Mouse (Mus musculus) erythroblast, embryonic 14.5 days (primary cell): ENCODE results near the gene Acp5. TPM values are rescaled to one million over a fixed set of nuclear protein-coding genes. Genes with fewer than 3 reads are reported as not detected.

Experiments
- H3K27me3 ChIP-seq: 2 replicates; pipeline ENCODE4 v1.6.1; 2012; ENCODE audit warnings: inconsistent platforms; ENCODE audit not compliant: control insufficient read depth
- H3K36me3 ChIP-seq: 2 replicates; pipeline ENCODE4 v1.6.1; 2012; ENCODE audit warnings: mild to moderate bottlenecking, inconsistent platforms; ENCODE audit not compliant: control insufficient read depth
- H3K4me1 ChIP-seq: 2 replicates; pipeline ENCODE4 v1.6.1; 2012; ENCODE audit warnings: inconsistent platforms; ENCODE audit not compliant: control insufficient read depth
- H3K4me3 ChIP-seq: replicated peaks from 2 replicates; pipeline ENCODE3; 2012; ENCODE audit warnings: moderate library complexity, mild to moderate bottlenecking, inconsistent platforms
- H3K9me3 ChIP-seq: 2 replicates; pipeline ENCODE4 v1.6.1; 2012; ENCODE audit warnings: low read length, inconsistent platforms, mixed read lengths; ENCODE audit not compliant: control insufficient read depth
- GATA1 ChIP-seq: IDR thresholded peaks from 2 replicates; pipeline ENCODE4 v1.6.1; 2012; ENCODE audit warnings: low read length, inconsistent platforms, mixed read lengths
- TAL1 ChIP-seq: IDR thresholded peaks from 3 replicates; pipeline ENCODE4 v1.6.1; 2012; ENCODE audit warnings: low read length, inconsistent platforms, mixed read lengths
- polyA plus RNA-seq: library from polyadenylated mRNA; stranded (reverse); fragments of >175 nt; gene quantifications from 2 replicates; pipeline ENCODE4 v1.2.3, GENCODE M21; 2012

Gene Acp5
- polyA plus RNA-seq, 1 experiment: 46.6 TPM

DNA sequence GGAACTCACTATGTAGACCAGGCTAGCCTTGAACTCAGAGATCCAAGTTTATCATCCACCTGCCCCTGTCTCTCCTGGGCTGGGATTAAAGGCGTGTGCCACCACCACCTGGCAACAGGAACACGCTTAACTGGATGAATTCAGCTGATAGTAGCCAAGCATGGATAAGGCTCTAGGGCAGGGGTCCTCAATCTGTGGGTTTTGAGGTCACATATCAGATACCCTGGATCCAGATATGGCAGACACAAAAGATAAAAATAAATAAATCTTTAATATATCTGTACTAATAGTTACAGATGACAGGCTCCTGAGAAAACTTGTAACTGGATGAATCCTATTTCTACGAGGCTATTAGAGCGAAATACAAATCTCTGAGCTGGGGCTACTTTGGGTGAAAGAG lies 19.9 kb downstream of the Acp5 start:
- no peak for TF ChIP-seq TAL1
- no peak for TF ChIP-seq GATA1
- H3K27me3 ChIP-seq: no peaks in the 10 kb centered on the region
- H3K4me1 ChIP-seq: peaks cover 35% of the 10 kb centered on the region
- H3K36me3 ChIP-seq: peaks cover 46% of the 10 kb centered on the region
- H3K4me3 ChIP-seq: peak overlapping the region; percentile 83
- no peaks in the 10 kb centered on the region for H3K9me3 ChIP-seq

- H3K4me3 ChIP-seq: no peak overlapping the region
- no peak for TF ChIP-seq GATA1
- TF ChIP-seq TAL1: no peak
- H3K36me3 ChIP-seq: peaks cover 42% of the 10 kb centered on the region
- H3K9me3 ChIP-seq: no peaks in the 10 kb centered on the region
- H3K27me3 ChIP-seq: no peaks in the 10 kb centered on the region
- H3K4me1 ChIP-seq: no peaks in the 10 kb centered on the region; the same call in 1 of the 2 replicates
These were observed 27.3 kb downstream of the Acp5 start for GRCm38 (mm10) chr9:22108194-22108593.

DNA sequence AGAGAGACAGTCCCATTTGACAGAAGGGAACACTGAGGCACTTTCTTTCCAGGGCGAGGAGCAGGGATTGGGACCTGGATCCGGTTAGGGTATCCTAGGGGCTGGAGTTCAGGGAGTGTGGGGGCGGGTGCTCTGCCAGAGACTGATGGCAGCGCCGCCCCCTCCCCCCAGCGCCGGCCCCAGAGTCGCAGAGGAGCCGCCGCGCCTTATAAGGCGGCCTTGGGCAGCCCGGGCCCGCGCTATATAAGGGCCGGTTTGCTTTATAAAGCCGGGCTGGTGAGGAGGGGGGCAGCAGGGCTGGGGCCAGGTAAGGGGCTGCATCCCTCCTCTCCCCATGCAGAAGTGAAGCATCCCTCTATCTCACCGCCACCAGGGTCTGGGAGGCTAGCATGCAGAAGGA lies 35.6 kb downstream of the Acp5 start:
- TF ChIP-seq GATA1 (no peak), TAL1 (no peak)
- Histone ChIP-seq H3K9me3 (peaks cover 2% of the 10 kb centered on the region; the same call in 1 of the 2 replicates), H3K4me1 (peaks cover 7% of the 10 kb centered on the region), H3K27me3 (peaks cover 72% of the 10 kb centered on the region), H3K4me3 (no peak overlapping the region), H3K36me3 (no peaks in the 10 kb centered on the region)

GRCm38 (mm10) chr9:22098993-22099696 lies 36.4 kb downstream of the Acp5 start, which contains the start of gene Cnn1:
TSS of gene Cnn1 (plus strand) at chr9:22099216.
- H3K27me3 ChIP-seq: peaks cover 79% of the 10 kb centered on the region

GRCm38 (mm10) chr9:22095854-22096307 lies 39.6 kb downstream of the Acp5 start:
- H3K4me3 ChIP-seq: peak overlapping the region; percentile 38
- H3K36me3 ChIP-seq: no peaks in the 10 kb centered on the region
- no peak for TF ChIP-seq TAL1
- no peak for TF ChIP-seq GATA1
- H3K9me3 ChIP-seq: peaks cover 2% of the 10 kb centered on the region; the same call in 1 of the 2 replicates
- H3K4me1 ChIP-seq: peaks cover 7% of the 10 kb centered on the region
- H3K27me3 ChIP-seq: peaks cover 78% of the 10 kb centered on the region

More at GRCm38 (mm10) chr9:22098993-22099696, 36.4 kb downstream of the Acp5 start, which contains the start of gene Cnn1:
- Histone ChIP-seq H3K4me1 (peaks cover 7% of the 10 kb centered on the region), H3K9me3 (peaks cover 2% of the 10 kb centered on the region; the same call in 1 of the 2 replicates), H3K36me3 (no peaks in the 10 kb centered on the region), H3K4me3 (no peak within 1 kb of the TSS)
- TF ChIP-seq GATA1: no peak

DNA sequence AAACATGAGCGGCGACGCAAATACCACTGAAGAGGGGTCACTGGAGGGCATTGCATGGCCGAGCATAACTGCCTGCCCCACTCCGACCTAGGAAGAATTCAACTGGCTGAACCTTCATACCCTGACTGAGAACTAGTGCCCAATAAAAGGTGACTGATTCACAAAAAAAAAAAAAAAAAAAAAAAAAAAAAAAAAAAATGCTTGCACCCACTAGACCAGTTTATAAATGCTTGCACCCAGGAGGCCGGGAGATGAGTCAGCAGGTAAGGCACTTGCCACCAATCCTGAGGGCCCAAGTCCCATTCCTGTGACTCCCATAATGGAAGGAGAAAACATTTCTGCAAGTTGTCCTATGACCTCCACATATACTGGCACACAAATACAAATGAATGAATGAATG lies 42.8 kb downstream of the Acp5 start:
- H3K4me1 ChIP-seq: peaks cover 7% of the 10 kb centered on the region
- TF ChIP-seq GATA1 (no peak), TAL1 (no peak)

GRCm38 (mm10) chr9:22089986-22090385 lies 45.5 kb downstream of the Acp5 start:
- H3K27me3 ChIP-seq: peaks cover 27% of the 10 kb centered on the region
- H3K9me3 ChIP-seq: no peaks in the 10 kb centered on the region
- no peaks in the 10 kb centered on the region for H3K36me3 ChIP-seq
- no peak overlapping the region for H3K4me3 ChIP-seq
- H3K4me1 ChIP-seq: peaks cover 10% of the 10 kb centered on the region
- no peak for TF ChIP-seq GATA1

More for the DNA sequence above, 42.8 kb downstream of the Acp5 start:
- Histone ChIP-seq H3K36me3 (no peaks in the 10 kb centered on the region), H3K27me3 (peaks cover 53% of the 10 kb centered on the region), H3K4me3 (no peak overlapping the region), H3K9me3 (no peaks in the 10 kb centered on the region)

- Histone ChIP-seq H3K9me3 (no peaks in the 10 kb centered on the region), H3K4me3 (no peak overlapping the region), H3K27me3 (peaks cover 20% of the 10 kb centered on the region), H3K36me3 (no peaks in the 10 kb centered on the region), H3K4me1 (peaks cover 16% of the 10 kb centered on the region)
- TF ChIP-seq TAL1 (no peak), GATA1 (no peak)
These were observed 46.2 kb downstream of the Acp5 start for GRCm38 (mm10) chr9:22089281-22089680.

DNA sequence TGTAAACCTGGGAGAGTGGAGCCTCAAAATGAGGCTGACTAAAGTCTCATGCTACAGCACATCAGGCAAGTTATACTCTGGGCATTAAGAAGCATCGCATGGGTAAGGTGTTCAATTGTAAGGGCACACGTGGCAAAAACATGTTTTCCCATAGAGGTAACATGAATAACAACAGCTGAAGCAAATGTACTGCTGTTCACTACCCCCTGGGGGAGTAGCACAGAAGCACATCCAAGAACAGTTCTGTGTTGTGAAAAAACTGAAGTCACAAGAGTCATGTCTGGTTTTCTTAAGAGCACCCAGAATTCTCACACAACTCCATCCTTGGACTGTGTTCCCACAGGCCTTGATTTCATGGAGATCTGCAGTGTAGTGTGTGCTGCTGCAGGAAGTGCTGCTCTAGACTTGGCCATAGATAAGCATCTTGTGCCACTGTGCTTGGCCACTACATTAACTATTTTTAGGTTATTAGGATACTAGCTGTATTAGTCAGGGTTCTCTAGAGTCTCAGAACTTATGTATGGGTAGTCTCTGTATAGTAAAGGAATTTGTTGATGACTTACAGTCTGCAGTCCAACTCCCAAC lies 48.4 kb downstream of the Acp5 start:
- H3K9me3 ChIP-seq: no peaks in the 10 kb centered on the region
- no peak overlapping the region for H3K4me3 ChIP-seq
- TF ChIP-seq GATA1 (peak; percentile 64), TAL1 (no peak)
- H3K4me1 ChIP-seq: peaks cover 26% of the 10 kb centered on the region
- peaks cover 8% of the 10 kb centered on the region for H3K36me3 ChIP-seq
- H3K27me3 ChIP-seq: peaks cover 9% of the 10 kb centered on the region; the same call in 1 of the 2 replicates
